Mouse (Mus musculus) liver, embryonic 14.5 days (tissue): ENCODE data around the gene Chka. TPM values are rescaled to one million over a fixed set of nuclear protein-coding genes. Genes with fewer than 3 reads are reported as not detected.
A peak's percentile ranks its signal among the peaks of the same experiment; 100 is the strongest.

Source experiments
- ATAC-seq: fragments of 200-750 bp; cut with Nextera tagmentation; 2 replicates; pipeline ENCODE4 v1.8.0; 2017; ENCODE audit warnings: moderate number of reproducible peaks, mild to moderate bottlenecking, moderate library complexity; ENCODE audit not compliant: insufficient read depth
- DNase-seq, 3 experiments: peaks; one replicate each; pipeline ENCODE4 v3.0.0-alpha.2; 2012 to 2013; ENCODE audit warnings: low read depth in 3 of 3, low spot score in 3 of 3
- H3K27ac ChIP-seq: fragments of 300-500 bp; sonication (generic); 2 replicates; pipeline ENCODE4 v1.5.1; 2014; ENCODE audit warnings: moderate library complexity, mild to moderate bottlenecking, control low read depth, inconsistent platforms
- H3K27me3 ChIP-seq: fragments of 300-500 bp; sonication (generic); 2 replicates; pipeline ENCODE4 v1.6.1; 2014; ENCODE audit warnings: mild to moderate bottlenecking, low read length, moderate library complexity; ENCODE audit not compliant: control insufficient read depth, insufficient read depth
- H3K36me3 ChIP-seq: fragments of 300-500 bp; sonication (generic); replicated peaks from 2 replicates; pipeline ENCODE4 v1.6.1; 2014; ENCODE audit warnings: low read depth; ENCODE audit not compliant: control insufficient read depth, insufficient read depth
- H3K4me1 ChIP-seq, 2 experiments: fragments of 200-500 bp in 1 of 2; fragments of 300-500 bp in 1 of 2; sonication (generic) in 1 of 2; replicated peaks; 2 replicates each; pipeline ENCODE4 v1.6.1; 2012 to 2014; ENCODE audit warnings: antibody characterized with exemption in 1 of 2, inconsistent platforms in 1 of 2, low read length in 1 of 2; ENCODE audit not compliant: control insufficient read depth in 2 of 2, insufficient read depth in 2 of 2
- H3K4me2 ChIP-seq: fragments of 300-500 bp; sonication (generic); 2 replicates; pipeline ENCODE4 v1.6.1; 2014; ENCODE audit warnings: low read depth, mild to moderate bottlenecking, control low read depth, moderate library complexity
- H3K4me3 ChIP-seq, 2 experiments: fragments of 200-500 bp in 1 of 2; fragments of 300-500 bp in 1 of 2; sonication (generic) in 1 of 2; 2 replicates each; pipeline ENCODE4 v1.5.1; 2012 to 2014; ENCODE audit warnings: low read depth in 2 of 2, low read length in 2 of 2, mild to moderate bottlenecking in 2 of 2, control low read depth in 1 of 2, inconsistent platforms in 1 of 2, moderate library complexity in 1 of 2; ENCODE audit not compliant: insufficient read depth in 1 of 2
- H3K9ac ChIP-seq: fragments of 300-500 bp; sonication (generic); replicated peaks from 2 replicates; pipeline ENCODE4 v1.6.1; 2014; ENCODE audit warnings: mild to moderate bottlenecking, control low read depth, moderate library complexity
- H3K9me3 ChIP-seq: fragments of 300-500 bp; sonication (generic); 2 replicates; pipeline ENCODE4 v1.6.1; 2016; ENCODE audit warnings: low read length, mixed read lengths; ENCODE audit not compliant: control insufficient read depth
- CTCF ChIP-seq: IDR thresholded peaks from 2 replicates; pipeline ENCODE4 v1.5.1; 2016; ENCODE audit warnings: antibody characterized with exemption, low read depth, control low read depth
- EP300 ChIP-seq: IDR thresholded peaks from 2 replicates; pipeline ENCODE4 v1.6.1; 2016; ENCODE audit warnings: antibody characterized with exemption, low read depth
- WGBS: fragments of 180-500 bp; shearing (Covaris S2); extraction: QIAGEN DNeasy Blood & Tissue Kit; methylation state at CpG from one replicate; pipeline ENCODE4 v1.1.7; 2014; ENCODE audit not compliant: insufficient replicate concordance; 5-methylcytosine and 5-hydroxymethylcytosine counted together
- polyA plus RNA-seq, 2 experiments: library from polyadenylated mRNA; depleted of rRNA in 1 of 2; stranded (reverse) in 1 of 2; unstranded in 1 of 2; fragments of >200 nt; fragmentation: Nextera tagmentation in 1 of 2; extraction: Ambion mirVana in 1 of 2; gene quantifications; 2 replicates each; pipeline versions ENCODE4 v1.2.1 to v1.2.3; 2012 to 2014

The Chka gene
- polyA plus RNA-seq, 2 experiments, result 10.3 to 17.0 TPM

DNA sequence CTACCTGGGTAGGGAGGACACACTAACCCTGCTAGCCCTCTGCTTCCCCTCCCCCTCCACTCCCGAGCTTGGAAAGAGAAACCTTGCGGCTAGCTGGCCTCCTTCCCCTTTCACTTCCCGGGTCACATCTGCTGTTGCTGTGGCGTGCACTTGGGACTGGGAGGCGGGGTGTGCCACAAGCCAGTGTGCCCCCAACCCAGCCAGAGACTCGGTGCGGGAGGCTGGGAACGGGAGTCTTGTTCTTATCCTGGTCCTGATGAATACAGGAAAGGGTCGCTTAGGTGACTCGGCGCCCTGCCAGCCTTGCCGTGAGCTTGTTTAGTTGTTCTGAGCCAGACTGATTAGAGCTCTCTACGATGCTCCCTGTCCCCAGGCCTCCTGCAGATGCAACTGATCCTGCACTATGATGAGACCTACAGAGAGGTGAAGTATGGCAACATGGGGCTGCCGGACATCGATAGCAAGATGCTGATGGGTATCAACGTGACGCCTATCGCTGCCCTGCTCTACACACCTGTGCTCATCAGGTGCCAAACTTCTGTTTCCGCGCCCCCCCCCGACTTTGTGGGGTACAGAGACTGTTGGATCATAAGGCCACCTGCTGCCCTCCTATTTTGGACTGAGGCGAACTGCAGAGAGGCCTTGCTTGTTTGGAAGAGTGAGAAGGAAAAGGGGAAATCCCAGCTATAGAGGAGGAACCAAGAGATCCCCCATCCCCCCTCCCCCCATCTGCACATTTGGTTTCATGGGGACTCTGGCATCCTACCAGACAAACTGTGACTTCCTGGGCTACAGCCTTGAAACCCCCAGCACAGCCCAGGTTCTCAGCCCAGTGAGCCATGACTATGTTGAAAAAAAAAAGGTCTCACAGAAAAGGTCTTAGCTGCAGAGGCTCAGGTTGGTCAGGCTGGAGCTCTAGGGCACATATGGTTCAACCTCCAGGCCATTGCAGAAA, 84.6 kb downstream of the Chka start:
- ATAC-seq, result no peak
- H3K4me2 ChIP-seq, result peak overlapping the region; percentile 70
- H3K27ac ChIP-seq, result no peak overlapping the region
- no peaks in the 10 kb centered on the region for H3K36me3 ChIP-seq
- TF ChIP-seq CTCF, result no peak
- H3K9me3 ChIP-seq, result no peaks in the 10 kb centered on the region
- peak overlapping the region; percentile 49 to 53 for H3K4me3 ChIP-seq
- no peaks in the 10 kb centered on the region; the same call in 1 of the 2 replicates for H3K27me3 ChIP-seq
- H3K4me1 ChIP-seq, result peaks cover 0 to 2% of the 10 kb centered on the region in 2 experiments; a peak in 1 of 4 replicates
- DNase-seq, result no peak
- WGBS, result 4% methylated on average over 22 of the region's 22 CpGs
- H3K9ac ChIP-seq, result no peak overlapping the region; the same call in 1 of the 2 replicates

DNA sequence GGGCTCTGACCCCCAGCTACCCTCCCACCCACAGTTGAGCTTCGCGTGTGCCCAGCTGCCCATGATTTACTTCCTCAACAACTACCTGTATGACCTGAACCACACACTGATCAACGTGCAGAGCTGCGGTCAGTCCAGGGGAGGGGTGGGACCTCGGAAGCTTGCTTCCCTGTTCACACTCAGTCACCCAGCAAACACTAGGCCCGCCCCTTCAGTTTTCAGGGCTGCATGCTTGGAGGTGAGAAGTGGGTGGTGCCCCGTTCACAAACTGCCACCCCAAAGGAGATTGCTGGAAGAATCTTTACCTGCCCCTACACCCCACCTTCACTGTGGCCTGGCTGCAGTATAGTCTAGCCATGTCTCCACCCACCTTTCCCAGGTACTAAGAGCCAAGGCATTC, 90.7 kb downstream of the Chka start:
- H3K4me3 ChIP-seq, result no peak overlapping the region
- no peaks in the 10 kb centered on the region for H3K27me3 ChIP-seq
- H3K36me3 ChIP-seq, result no peaks in the 10 kb centered on the region
- H3K4me2 ChIP-seq, result no peak overlapping the region
- no peaks in the 10 kb centered on the region for H3K9me3 ChIP-seq
- TF ChIP-seq CTCF, result no peak
- TF ChIP-seq EP300, result no peak
- DNase-seq (no peak), ATAC-seq (no peak)
- H3K4me1 ChIP-seq, result peaks cover 0 to 13% of the 10 kb centered on the region in 2 experiments; a peak in 2 of 4 replicates
- H3K27ac ChIP-seq, result no peak overlapping the region
- H3K9ac ChIP-seq, result no peak overlapping the region
- 71% methylated on average over 7 of the region's 7 CpGs for WGBS

DNA sequence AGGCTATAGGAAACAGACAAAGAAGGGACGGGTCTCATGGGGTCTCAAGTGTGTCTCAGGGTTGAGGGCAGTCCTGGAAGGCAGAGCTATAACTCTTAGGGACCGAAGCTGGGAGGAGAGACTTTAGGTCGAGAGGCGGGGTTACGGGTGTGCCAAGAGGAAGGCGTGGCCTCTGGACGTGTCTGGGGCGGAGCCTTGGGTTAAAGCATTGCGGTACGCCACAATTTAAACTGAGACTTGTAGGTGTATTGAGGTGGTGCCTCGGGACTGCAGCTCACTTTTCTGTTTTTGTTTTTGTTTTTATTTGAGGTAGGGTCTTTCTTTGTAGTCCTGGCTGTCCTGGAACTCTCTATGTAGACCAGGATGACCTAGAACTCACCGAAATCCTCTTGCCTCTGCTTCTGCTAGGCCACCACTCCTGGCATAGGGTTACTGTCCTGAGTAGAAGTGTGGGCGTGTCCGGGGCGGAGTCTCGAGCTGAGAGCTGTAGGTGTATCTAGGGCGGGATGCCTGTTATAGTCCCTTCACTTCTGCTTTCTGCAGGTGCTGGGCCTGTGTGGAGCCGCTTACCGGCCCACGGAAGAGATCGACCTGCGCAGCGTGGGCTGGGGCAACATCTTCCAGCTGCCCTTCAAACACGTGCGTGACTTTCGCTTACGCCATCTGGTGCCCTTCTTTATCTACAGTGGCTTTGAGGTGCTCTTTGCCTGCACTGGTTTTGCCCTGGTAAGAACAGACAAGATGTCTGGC, 91.6 kb downstream of the Chka start:
- Histone ChIP-seq H3K9ac (no peak overlapping the region), H3K36me3 (no peaks in the 10 kb centered on the region), H3K27me3 (no peaks in the 10 kb centered on the region), H3K4me1 (peaks cover 0 to 13% of the 10 kb centered on the region in 2 experiments; a peak in 2 of 4 replicates), H3K27ac (no peak overlapping the region), H3K4me3 (peak overlapping the region; percentile 23 to 24), H3K4me2 (peak overlapping the region; percentile 58), H3K9me3 (no peaks in the 10 kb centered on the region)
- peak; percentile 50 to 67 (median 55) for DNase-seq
- 12% methylated on average over 27 of the region's 27 CpGs for WGBS
- peak; percentile 85 for ATAC-seq
- TF ChIP-seq CTCF (no peak), EP300 (no peak)

Other genes starting within 250 kb of the Chka start
- gene Lrp5, start 165.2 kb upstream of the Chka start, polyA plus RNA-seq (2012; rRNA removed), result 6.8 and 7.4 TPM in 2 replicates
- 2.2 and 2.3 TPM in 2 replicates for gene Lrp5, start 165.2 kb upstream of the Chka start, polyA plus RNA-seq (2014; fragmentation: Nextera tagmentation; extraction: Ambion mirVana)
- gene 1810055G02Rik, start 143.5 kb upstream of the Chka start, polyA plus RNA-seq (2012; rRNA removed), result 10.8 and 12.1 TPM in 2 replicates
- gene 1810055G02Rik, start 143.5 kb upstream of the Chka start, polyA plus RNA-seq (2014; fragmentation: Nextera tagmentation; extraction: Ambion mirVana), result 10.8 and 11.0 TPM in 2 replicates
- gene Kmt5b, start 84.4 kb upstream of the Chka start, polyA plus RNA-seq (2012; rRNA removed), result 4.1 and 6.3 TPM in 2 replicates
- 5.0 and 5.4 TPM in 2 replicates for gene Kmt5b, start 84.4 kb upstream of the Chka start, polyA plus RNA-seq (2014; fragmentation: Nextera tagmentation; extraction: Ambion mirVana)
- gene Tcirg1, start 55.4 kb downstream of the Chka start, polyA plus RNA-seq (2012; rRNA removed), result 47.1 and 48.6 TPM in 2 replicates
- 15.4 and 15.6 TPM in 2 replicates for gene Tcirg1, start 55.4 kb downstream of the Chka start, polyA plus RNA-seq (2014; fragmentation: Nextera tagmentation; extraction: Ambion mirVana)
- gene Ndufs8, start 61.0 kb downstream of the Chka start, polyA plus RNA-seq (2012; rRNA removed), result 118 and 126 TPM in 2 replicates
- 209 and 219 TPM in 2 replicates for gene Ndufs8, start 61.0 kb downstream of the Chka start, polyA plus RNA-seq (2014; fragmentation: Nextera tagmentation; extraction: Ambion mirVana)
- gene Aldh3b1, start 78.0 kb downstream of the Chka start, polyA plus RNA-seq (2012; rRNA removed), result 3.3 and 3.6 TPM in 2 replicates
- gene Aldh3b1, start 78.0 kb downstream of the Chka start, polyA plus RNA-seq (2014; fragmentation: Nextera tagmentation; extraction: Ambion mirVana), result 4.9 and 5.3 TPM in 2 replicates
- gene Unc93b1, start 83.4 kb downstream of the Chka start, polyA plus RNA-seq (2012; rRNA removed), result 19.8 and 22.8 TPM in 2 replicates
- 14.7 and 15.1 TPM in 2 replicates for gene Unc93b1, start 83.4 kb downstream of the Chka start, polyA plus RNA-seq (2014; fragmentation: Nextera tagmentation; extraction: Ambion mirVana)
- gene Aldh3b3, start 106.9 kb downstream of the Chka start, polyA plus RNA-seq (2012; rRNA removed), result 0.02 and 0.04 TPM in 2 replicates
- not detected in 2 replicates for gene Aldh3b3, start 106.9 kb downstream of the Chka start, polyA plus RNA-seq (2014; fragmentation: Nextera tagmentation; extraction: Ambion mirVana)
- 0.32 and 0.33 TPM in 2 replicates for gene Aldh3b2, start 120.6 kb downstream of the Chka start, polyA plus RNA-seq (2012; rRNA removed)
- 0.48 and 0.56 TPM in 2 replicates for gene Aldh3b2, start 120.6 kb downstream of the Chka start, polyA plus RNA-seq (2014; fragmentation: Nextera tagmentation; extraction: Ambion mirVana)
- 10.8 and 11.1 TPM in 2 replicates for gene Acy3, start 134.8 kb downstream of the Chka start, polyA plus RNA-seq (2012; rRNA removed)
- 9.1 and 9.5 TPM in 2 replicates for gene Acy3, start 134.8 kb downstream of the Chka start, polyA plus RNA-seq (2014; fragmentation: Nextera tagmentation; extraction: Ambion mirVana)
- gene Tbx10, start 141.0 kb downstream of the Chka start, polyA plus RNA-seq (2012; rRNA removed), result 0.37 and 0.50 TPM in 2 replicates
- 0.28 and 0.30 TPM in 2 replicates for gene Tbx10, start 141.0 kb downstream of the Chka start, polyA plus RNA-seq (2014; fragmentation: Nextera tagmentation; extraction: Ambion mirVana)
- gene Nudt8, start 148.8 kb downstream of the Chka start, polyA plus RNA-seq (2012; rRNA removed), result 2.1 and 2.9 TPM in 2 replicates
- 14.2 and 15.2 TPM in 2 replicates for gene Nudt8, start 148.8 kb downstream of the Chka start, polyA plus RNA-seq (2014; fragmentation: Nextera tagmentation; extraction: Ambion mirVana)
- gene Gm49405, start 148.9 kb downstream of the Chka start, polyA plus RNA-seq (2012; rRNA removed), result 0.65 and 0.73 TPM in 2 replicates
- gene Gm49405, start 148.9 kb downstream of the Chka start, polyA plus RNA-seq (2014; fragmentation: Nextera tagmentation; extraction: Ambion mirVana), result 0.25 and 0.33 TPM in 2 replicates
- gene Doc2g, start 151.5 kb downstream of the Chka start, polyA plus RNA-seq (2012; rRNA removed), result 1.8 and 2.2 TPM in 2 replicates
- gene Doc2g, start 151.5 kb downstream of the Chka start, polyA plus RNA-seq (2014; fragmentation: Nextera tagmentation; extraction: Ambion mirVana), result 0.25 and 0.45 TPM in 2 replicates
- gene Ndufv1, start 161.0 kb downstream of the Chka start, polyA plus RNA-seq (2012; rRNA removed), result 67.5 and 84.8 TPM in 2 replicates
- gene Ndufv1, start 161.0 kb downstream of the Chka start, polyA plus RNA-seq (2014; fragmentation: Nextera tagmentation; extraction: Ambion mirVana), result 159 and 168 TPM in 2 replicates
- gene Gstp1, start 186.2 kb downstream of the Chka start, polyA plus RNA-seq (2012; rRNA removed), result 230 and 274 TPM in 2 replicates
- gene Gstp1, start 186.2 kb downstream of the Chka start, polyA plus RNA-seq (2014; fragmentation: Nextera tagmentation; extraction: Ambion mirVana), result 511 and 557 TPM in 2 replicates
- 6.6 and 7.9 TPM in 2 replicates for gene Gstp2, start 194.2 kb downstream of the Chka start, polyA plus RNA-seq (2012; rRNA removed)
- 6.9 and 7.3 TPM in 2 replicates for gene Gstp2, start 194.2 kb downstream of the Chka start, polyA plus RNA-seq (2014; fragmentation: Nextera tagmentation; extraction: Ambion mirVana)
- gene Gstp3, start 207.8 kb downstream of the Chka start, polyA plus RNA-seq (2012; rRNA removed), result 78.5 and 87.0 TPM in 2 replicates
- 65.7 and 69.6 TPM in 2 replicates for gene Gstp3, start 207.8 kb downstream of the Chka start, polyA plus RNA-seq (2014; fragmentation: Nextera tagmentation; extraction: Ambion mirVana)
- 0.16 and 0.17 TPM in 2 replicates for gene Cabp2, start 229.8 kb downstream of the Chka start, polyA plus RNA-seq (2012; rRNA removed)
- 0.20 and 0.44 TPM in 2 replicates for gene Cabp2, start 229.8 kb downstream of the Chka start, polyA plus RNA-seq (2014; fragmentation: Nextera tagmentation; extraction: Ambion mirVana)
- 52.5 and 64.8 TPM in 2 replicates for gene Cdk2ap2, start 245.4 kb downstream of the Chka start, polyA plus RNA-seq (2012; rRNA removed)
- gene Cdk2ap2, start 245.4 kb downstream of the Chka start, polyA plus RNA-seq (2014; fragmentation: Nextera tagmentation; extraction: Ambion mirVana), result 99.9 and 101 TPM in 2 replicates
- 6.1 and 7.1 TPM in 2 replicates for gene Pitpnm1, start 248.2 kb downstream of the Chka start, polyA plus RNA-seq (2012; rRNA removed)
- gene Pitpnm1, start 248.2 kb downstream of the Chka start, polyA plus RNA-seq (2014; fragmentation: Nextera tagmentation; extraction: Ambion mirVana), result 3.4 TPM in 2 replicates